18 mouse cellular contexts compared by ENCODE assay signal in the genomic region with DNA sequence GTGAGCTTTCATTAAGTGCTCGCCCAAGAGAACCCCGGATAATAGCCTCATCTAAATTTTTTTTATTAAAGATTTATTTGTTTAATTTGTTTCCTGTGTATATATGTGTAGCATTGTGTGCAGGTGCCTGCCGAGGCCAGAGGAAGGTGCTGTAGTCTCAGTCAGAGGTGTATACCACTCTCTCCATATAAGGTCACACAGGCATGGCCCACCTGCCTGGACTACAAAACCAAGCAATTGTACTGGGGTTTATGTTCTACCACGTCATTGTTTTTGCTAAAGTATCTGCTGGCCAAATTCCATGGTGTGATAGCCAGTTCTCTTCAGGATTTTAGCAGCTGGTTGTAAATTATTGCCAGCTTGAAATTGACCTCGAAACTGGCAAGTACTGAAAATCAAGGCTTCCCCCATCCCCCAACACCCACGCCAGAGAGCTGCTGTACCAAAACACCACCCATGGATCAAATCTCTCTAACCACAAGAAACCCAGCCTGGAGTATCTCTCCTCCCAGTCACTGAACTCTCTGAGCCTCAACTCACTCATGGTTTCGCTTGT.
DNase-seq lines count a peak whose midpoint lies in the region; ATAC-seq and TF ChIP-seq lines count a peak whose summit lies in the region.
"Had no signal": no experiment of that assay in that cellular context is flagged by ENCODE, and none has a peak within 500 bp of the region (broad histone marks: within the 10 kb centered on the region; RNA-seq: fewer than 3 reads in every experiment).

No protein-coding gene starts in this region.

- no peaks in the 10 kb centered on the region for H3K27me3 ChIP-seq in kidney, adult 2 months (replicated peaks; ENCODE audit: control insufficient read depth, insufficient read depth, low read length)
- no peaks in the 10 kb centered on the region for H3K27me3 ChIP-seq in ES-Bruce4 (ENCODE audit: control insufficient read depth, insufficient read depth, low read length, poor library complexity, severe bottlenecking)
- H3K27me3 ChIP-seq in kidney, embryonic 16.5 days (ENCODE audit: insufficient read depth, low read length): no peaks in the 10 kb centered on the region
- H3K27me3 ChIP-seq: CH12.LX; embryonic facial prominence, embryonic 13.5 days; liver, embryonic 13.5 days; neural tube, embryonic 13.5 days had no signal

- no peak for TF ChIP-seq EP300 in ES-Bruce4 (IDR thresholded peaks at IDR 0.05; ENCODE audit: insufficient read depth, low read depth, low read length)

- no peak overlapping the region for H3K27ac ChIP-seq in kidney, adult 2 months (ENCODE audit: insufficient read depth, low read depth, low read length)
- no peak overlapping the region; the same call in 1 of the 2 replicates for H3K27ac ChIP-seq in ES-Bruce4 (ENCODE audit: insufficient read depth, low read length)
- H3K27ac ChIP-seq in kidney, embryonic 16.5 days (ENCODE audit: low read length): peak overlapping the region; percentile 18; the same call in 1 of the 2 replicates
- H3K27ac ChIP-seq: embryonic facial prominence, embryonic 13.5 days; forebrain, embryonic 10.5 days; hindbrain, embryonic 10.5 days; liver, embryonic 13.5 days; neural tube, embryonic 13.5 days had no signal

- H3K4me3 ChIP-seq in kidney, adult 2 months (ENCODE audit: insufficient read depth, low read depth, low read length): no peak overlapping the region
- H3K4me3 ChIP-seq in ES-Bruce4 (ENCODE audit: low read depth, low read length): no peak overlapping the region
- no peak overlapping the region for H3K4me3 ChIP-seq in kidney, embryonic 16.5 days (ENCODE audit: low read length)
- H3K4me3 ChIP-seq: embryonic facial prominence, embryonic 13.5 days; forebrain, embryonic 10.5 days; hindbrain, embryonic 10.5 days; liver, embryonic 13.5 days; neural tube, embryonic 13.5 days had no signal

- WGBS in kidney, adult 2 months: 44% methylated on average over 7 of the region's 7 CpGs
- 47% methylated on average over 7 of the region's 7 CpGs for WGBS in kidney, embryonic 16.5 days

- peak; percentile 48 to 50 for DNase-seq in cerebellum, postnatal 10 days
- DNase-seq in cerebellum, adult 9-11 months: no peak
- peak; percentile 67 for DNase-seq in kidney, adult 2 months
- DNase-seq in kidney, postnatal 10 days: no peak
- no peak for DNase-seq in urinary bladder, adult 2 months (ENCODE audit: low spot score)
- DNase-seq: cerebellum, adult 2 months; gastrocnemius, postnatal 10 days; layer of hippocampus, adult 9-11 months; liver, embryonic 13.5 days had no signal

- no peak overlapping the region for H3K4me2 ChIP-seq in kidney, embryonic 16.5 days (replicated peaks; ENCODE audit: low read depth, low read length)
- H3K4me2 ChIP-seq: embryonic facial prominence, embryonic 13.5 days; liver, embryonic 13.5 days; neural tube, embryonic 13.5 days had no signal

- H3K9ac ChIP-seq in ES-Bruce4 (ENCODE audit: low read depth, poor library complexity, severe bottlenecking): no peak overlapping the region
- H3K9ac ChIP-seq in kidney, embryonic 16.5 days (replicated peaks; ENCODE audit: low read length): no peak overlapping the region
- H3K9ac ChIP-seq: embryonic facial prominence, embryonic 13.5 days; liver, embryonic 13.5 days; neural tube, embryonic 13.5 days had no signal

- no peak for TF ChIP-seq CTCF in kidney, adult 2 months (conservative IDR thresholded peaks at IDR 0.05; ENCODE audit: insufficient read depth, insufficient read length, low read depth, low read length)
- TF ChIP-seq CTCF in ES-Bruce4 (IDR thresholded peaks at IDR 0.05; ENCODE audit: low read depth, low read length): peak; percentile 9

- ATAC-seq in kidney, embryonic 16.5 days (ENCODE audit: low FRiP score, low TSS enrichment): peak; percentile 66
- no peak for ATAC-seq in monocyte, adult 5-6 weeks (replicated peaks; ENCODE audit: insufficient number of reproducible peaks, low FRiP score, low TSS enrichment, poor library complexity, severe bottlenecking)
- ATAC-seq: midbrain, embryonic 16.5 days had no signal

- H3K9me3 ChIP-seq in ES-Bruce4 (replicated peaks; ENCODE audit: control insufficient read depth, insufficient read depth, low read length, poor library complexity, severe bottlenecking): no peaks in the 10 kb centered on the region
- H3K9me3 ChIP-seq in kidney, embryonic 16.5 days (ENCODE audit: low read length): no peaks in the 10 kb centered on the region
- H3K9me3 ChIP-seq: embryonic facial prominence, embryonic 13.5 days; forebrain, embryonic 10.5 days; hindbrain, embryonic 10.5 days; liver, embryonic 13.5 days; neural tube, embryonic 13.5 days had no signal

- no peak for TF ChIP-seq POLR2A in kidney, adult 2 months (IDR thresholded peaks at IDR 0.05; ENCODE audit: low read depth, low read length)
- TF ChIP-seq POLR2A in ES-Bruce4 (IDR thresholded peaks at IDR 0.05; ENCODE audit: insufficient read depth, low read length): no peak

- H3K4me1 ChIP-seq in kidney, adult 2 months (ENCODE audit: control insufficient read depth, insufficient read depth, low read length): peaks cover 8% of the 10 kb centered on the region
- no peaks in the 10 kb centered on the region for H3K4me1 ChIP-seq in ES-Bruce4 (ENCODE audit: control insufficient read depth, insufficient read depth, low read length)
- H3K4me1 ChIP-seq in kidney, embryonic 16.5 days (ENCODE audit: insufficient read depth, low read length): no peaks in the 10 kb centered on the region
- H3K4me1 ChIP-seq: liver, embryonic 13.5 days; neural tube, embryonic 13.5 days had no signal

- H3K36me3 ChIP-seq in kidney, adult 2 months (ENCODE audit: control insufficient read depth, insufficient read depth, low read length): no peaks in the 10 kb centered on the region
- no peaks in the 10 kb centered on the region for H3K36me3 ChIP-seq in ES-Bruce4 (ENCODE audit: control insufficient read depth, insufficient read depth, low read length, poor library complexity, severe bottlenecking)
- no peaks in the 10 kb centered on the region for H3K36me3 ChIP-seq in kidney, embryonic 16.5 days (ENCODE audit: insufficient read depth, low read length)
- H3K36me3 ChIP-seq: embryonic facial prominence, embryonic 13.5 days; forebrain, embryonic 10.5 days; hindbrain, embryonic 10.5 days; liver, embryonic 13.5 days; neural tube, embryonic 13.5 days had no signal

Comparison
In these comparisons a context has a peak if more than half of its experiments do, and no peak if none do; other contexts are left out.
1. DNase-seq: peak in cerebellum, postnatal 10 days (2 of 2) and kidney, adult 2 months (single experiment); none in cerebellum, adult 9-11 months (single experiment), kidney, postnatal 10 days (single experiment) and urinary bladder, adult 2 months (single experiment).